Mouse (Mus musculus) E14TG2a.4 (cell line): ENCODE measurements around the gene Spag6.

Experiments
- H3K27me3 ChIP-seq: 2 replicates; pipeline ENCODE4 v1.6.1; 2014; ENCODE audit warnings: low read length, control low read depth; ENCODE audit not compliant: insufficient read depth
- H3K36me3 ChIP-seq: 2 replicates; pipeline ENCODE4 v1.6.1; 2014; ENCODE audit warnings: low read length, control low read depth; ENCODE audit not compliant: insufficient read depth
- H3K4me1 ChIP-seq: replicated peaks from 2 replicates; pipeline ENCODE4 v1.6.1; 2014; ENCODE audit warnings: low read depth, low read length, control low read depth
- H3K4me3 ChIP-seq: replicated peaks from 2 replicates; pipeline ENCODE4 v1.5.1; 2014; ENCODE audit warnings: mild to moderate bottlenecking, low read length
- H3K9me3 ChIP-seq: 2 replicates; pipeline ENCODE4 v1.6.1; 2014; ENCODE audit warnings: low read length, control low read depth
- CTCF ChIP-seq: conservative IDR thresholded peaks from 2 replicates; pipeline ENCODE4 v1.5.1; 2014; ENCODE audit warnings: low read length
- NANOG ChIP-seq: IDR thresholded peaks from 2 replicates; pipeline ENCODE4 v1.6.1; 2014; ENCODE audit warnings: borderline replicate concordance, low read length, mixed read lengths
- POU5F1 ChIP-seq: IDR thresholded peaks from 2 replicates; pipeline ENCODE4 v1.6.1; 2014; ENCODE audit warnings: low read length, borderline replicate concordance

Spag6 gene

DNA sequence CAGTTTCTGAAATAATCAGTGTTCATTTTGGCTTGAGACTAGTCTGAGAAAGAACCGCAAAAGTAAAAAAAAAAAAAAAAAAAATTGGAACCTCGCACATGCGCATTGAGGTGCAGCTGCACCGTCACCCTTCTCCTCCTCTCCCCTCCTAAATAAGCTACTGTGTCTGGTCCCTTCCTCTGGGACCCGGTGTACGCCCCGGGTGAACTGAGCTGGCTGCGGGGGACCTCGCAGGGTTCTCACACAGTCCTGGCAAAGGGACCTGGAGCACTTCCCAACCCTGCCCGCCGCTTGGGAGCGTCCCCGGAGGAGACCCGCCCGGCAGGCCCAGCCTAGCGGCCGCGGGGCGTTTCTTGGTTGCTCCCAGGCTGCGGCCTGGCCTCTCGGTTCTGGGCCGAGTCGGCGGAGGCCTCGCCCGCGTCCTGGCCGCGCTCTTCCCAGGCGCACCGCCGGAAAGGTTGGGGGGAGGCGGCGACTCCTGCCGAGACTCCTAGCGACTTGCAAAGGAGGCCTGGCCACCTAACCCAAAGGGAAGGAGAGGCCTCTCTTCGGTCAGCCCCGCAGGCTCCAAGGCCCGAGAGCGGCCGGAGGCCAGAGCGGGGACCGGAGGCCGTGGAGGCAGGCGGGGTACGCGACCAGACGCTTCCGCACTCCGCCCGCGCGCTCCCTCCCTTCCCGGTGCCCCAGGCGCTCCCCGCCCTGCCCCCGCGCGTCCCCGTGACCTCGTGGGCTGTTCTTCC is at the start of gene Spag6:
Spag6 (plus strand) TSS at position 162 of the 740 bp plus-strand sequence.
- TF ChIP-seq CTCF (no peak), POU5F1 (no peak), NANOG (no peak)
- Histone ChIP-seq H3K4me3 (peak within 1 kb of the TSS; percentile 81), H3K4me1 (peaks cover 22% of the 10 kb centered on the region), H3K9me3 (no peaks in the 10 kb centered on the region), H3K36me3 (no peaks in the 10 kb centered on the region), H3K27me3 (peaks cover 82% of the 10 kb centered on the region)

DNA sequence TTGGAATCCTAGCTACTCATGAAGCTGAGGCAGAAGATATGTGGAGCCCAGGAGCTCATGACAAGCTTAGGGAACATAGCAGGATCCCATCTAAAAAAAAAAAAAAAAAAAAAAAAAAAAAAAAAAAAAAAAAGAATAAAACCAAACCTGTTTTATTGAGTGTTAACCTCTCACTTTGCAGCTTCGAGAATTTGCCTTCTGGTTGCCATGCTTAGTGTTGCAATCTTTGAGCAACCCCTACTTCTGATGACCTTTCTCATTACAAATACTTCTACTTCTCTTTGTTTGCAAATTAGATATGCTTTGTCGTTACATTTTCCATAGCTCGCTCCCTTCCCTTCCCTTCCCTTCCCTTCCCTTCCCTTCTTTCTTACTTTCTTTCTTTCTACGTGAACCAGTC is 45.3 kb upstream of the Spag6 start:
- no peaks in the 10 kb centered on the region for H3K36me3 ChIP-seq
- peaks cover 21% of the 10 kb centered on the region for H3K27me3 ChIP-seq
- no peak overlapping the region for H3K4me3 ChIP-seq
- H3K9me3 ChIP-seq = no peaks in the 10 kb centered on the region
- TF ChIP-seq POU5F1 (no peak), CTCF (no peak), NANOG (no peak)
- H3K4me1 ChIP-seq = peaks cover 5% of the 10 kb centered on the region; the same call in 1 of the 2 replicates

DNA sequence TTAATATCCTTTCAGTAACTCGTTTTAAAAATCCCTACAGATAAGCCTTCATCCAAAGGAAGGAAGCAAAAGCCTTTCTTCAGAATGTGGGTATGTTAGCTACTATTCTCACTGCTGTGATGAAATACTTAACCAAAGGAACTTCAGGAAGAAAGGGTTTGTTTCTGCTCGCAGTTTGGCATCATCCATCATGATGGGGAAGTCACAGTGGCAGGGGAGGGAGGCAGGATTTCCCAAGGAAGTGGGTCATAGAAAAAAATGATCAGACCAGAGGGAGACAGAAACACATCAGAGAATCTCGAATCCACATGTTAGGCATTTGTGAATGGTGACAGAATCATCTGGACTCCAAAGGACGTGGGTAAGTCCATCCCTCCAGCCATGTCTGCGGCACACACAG is 39.0 kb upstream of the Spag6 start:
- H3K4me1 ChIP-seq = no peaks in the 10 kb centered on the region
- peaks cover 18% of the 10 kb centered on the region for H3K27me3 ChIP-seq
- H3K4me3 ChIP-seq = no peak overlapping the region
- no peaks in the 10 kb centered on the region for H3K9me3 ChIP-seq
- no peak for TF ChIP-seq POU5F1
- no peak for TF ChIP-seq CTCF
- TF ChIP-seq NANOG = no peak
- H3K36me3 ChIP-seq = no peaks in the 10 kb centered on the region

DNA sequence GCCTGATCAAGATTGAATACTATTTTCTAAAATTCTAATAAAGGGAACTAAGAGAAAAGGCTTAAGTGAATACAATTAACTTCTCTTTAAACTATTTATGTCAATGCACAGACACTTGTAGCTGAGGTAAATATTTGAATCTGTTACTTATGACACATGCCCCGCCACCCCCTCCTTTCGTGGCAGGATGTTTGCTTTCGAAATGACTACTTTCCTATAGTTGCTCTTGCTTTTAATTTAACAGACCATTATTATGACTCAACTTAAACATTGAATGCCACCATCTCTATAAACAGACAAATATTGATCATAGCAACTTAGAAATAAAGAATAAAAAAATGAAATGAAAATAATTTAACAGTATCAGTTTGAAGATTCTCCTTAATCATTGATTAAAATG is 29.8 kb upstream of the Spag6 start:
- Histone ChIP-seq H3K4me3 (no peak overlapping the region), H3K9me3 (no peaks in the 10 kb centered on the region), H3K27me3 (peaks cover 12% of the 10 kb centered on the region; the same call in 1 of the 2 replicates), H3K4me1 (no peaks in the 10 kb centered on the region), H3K36me3 (no peaks in the 10 kb centered on the region)
- TF ChIP-seq POU5F1 (no peak), CTCF (no peak), NANOG (no peak)

DNA sequence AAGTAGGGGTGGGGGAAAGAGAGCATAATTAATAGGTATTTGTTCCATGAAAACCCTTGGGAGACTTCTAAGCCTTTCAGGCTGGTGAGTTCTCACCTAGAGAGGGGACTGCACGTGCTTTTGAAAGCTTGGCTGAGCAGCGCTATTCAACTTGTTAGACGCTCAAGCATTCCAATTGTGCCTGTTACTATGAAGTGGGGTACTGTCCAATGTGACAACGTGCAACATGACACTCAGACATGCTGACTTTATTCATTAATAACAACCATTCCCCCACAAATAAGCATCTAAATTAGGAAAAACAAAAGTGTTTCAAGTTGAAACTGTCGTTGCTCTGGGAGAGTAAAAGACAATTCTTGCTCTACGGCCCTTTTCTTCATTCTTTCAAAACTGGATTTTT is 22.8 kb upstream of the Spag6 start:
- Histone ChIP-seq H3K4me3 (no peak overlapping the region), H3K36me3 (no peaks in the 10 kb centered on the region), H3K9me3 (no peaks in the 10 kb centered on the region), H3K27me3 (peaks cover 53% of the 10 kb centered on the region), H3K4me1 (peaks cover 20% of the 10 kb centered on the region)
- TF ChIP-seq CTCF = no peak
- TF ChIP-seq POU5F1 = no peak
- TF ChIP-seq NANOG = no peak

DNA sequence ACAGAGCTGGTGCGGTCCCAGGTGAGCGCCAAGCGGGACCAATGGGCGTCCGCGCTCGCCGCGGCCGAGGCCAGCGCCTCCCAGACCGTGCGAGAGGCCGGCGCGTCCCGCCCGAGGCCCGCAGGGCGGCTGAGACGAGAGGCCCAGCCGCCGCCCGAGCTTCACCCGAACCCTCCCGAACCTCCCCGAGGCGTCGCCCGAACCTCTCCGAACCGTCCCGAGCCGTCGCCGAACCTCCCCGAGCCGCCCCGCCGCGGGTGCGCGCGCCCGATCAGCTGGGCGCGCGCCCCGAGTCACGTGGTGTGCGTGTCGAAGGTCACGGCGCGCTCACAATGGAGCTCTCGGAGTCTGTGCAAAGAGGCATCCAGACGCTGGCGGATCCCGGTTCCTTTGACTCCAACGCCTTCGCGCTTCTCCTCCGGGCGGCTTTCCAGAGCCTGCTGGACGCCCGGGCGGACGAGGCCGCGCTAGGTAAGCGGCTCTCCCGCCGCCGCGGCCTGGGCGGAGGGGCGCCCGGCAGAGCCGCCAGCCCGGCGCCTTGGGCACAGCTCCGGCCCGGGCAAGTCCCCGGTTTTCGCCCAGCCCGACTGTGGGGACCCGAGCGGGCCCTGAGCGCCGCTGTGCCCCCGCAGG is 21.6 kb upstream of the Spag6 start, which contains the start of gene Commd3:
Commd3 (plus strand) TSS at position 252 of the 633 bp plus-strand sequence.
- Histone ChIP-seq H3K9me3 (no peaks in the 10 kb centered on the region), H3K36me3 (no peaks in the 10 kb centered on the region), H3K4me3 (peak within 1 kb of the TSS; percentile 85), H3K4me1 (peaks cover 21% of the 10 kb centered on the region), H3K27me3 (peaks cover 49% of the 10 kb centered on the region)
- TF ChIP-seq POU5F1 (no peak), CTCF (no peak), NANOG (no peak)

DNA sequence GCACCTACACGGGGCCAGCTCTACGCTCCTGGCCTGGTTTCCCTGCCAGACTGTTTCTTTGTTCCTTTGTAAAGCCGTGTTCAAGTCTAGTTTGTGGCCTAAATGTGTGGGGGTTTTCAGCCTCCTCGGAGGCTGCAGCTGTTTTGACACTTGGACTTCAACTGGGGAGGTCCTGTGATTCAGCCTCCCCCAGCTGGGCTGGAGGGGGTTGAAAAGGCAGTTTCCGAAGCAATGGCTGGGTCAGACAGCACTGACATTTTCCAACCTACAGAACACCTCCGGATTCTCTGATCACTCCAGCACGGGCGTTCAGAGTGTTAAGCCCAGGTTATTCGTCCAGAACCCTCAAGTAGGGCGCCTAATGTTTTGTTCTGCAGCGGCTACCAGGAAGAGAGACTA is 21.1 kb upstream of the Spag6 start:
- Histone ChIP-seq H3K36me3 (no peaks in the 10 kb centered on the region), H3K27me3 (peaks cover 48% of the 10 kb centered on the region), H3K4me1 (peaks cover 21% of the 10 kb centered on the region), H3K4me3 (peak overlapping the region; percentile 85), H3K9me3 (no peaks in the 10 kb centered on the region)
- no peak for TF ChIP-seq CTCF
- TF ChIP-seq POU5F1 = no peak
- TF ChIP-seq NANOG = no peak

DNA sequence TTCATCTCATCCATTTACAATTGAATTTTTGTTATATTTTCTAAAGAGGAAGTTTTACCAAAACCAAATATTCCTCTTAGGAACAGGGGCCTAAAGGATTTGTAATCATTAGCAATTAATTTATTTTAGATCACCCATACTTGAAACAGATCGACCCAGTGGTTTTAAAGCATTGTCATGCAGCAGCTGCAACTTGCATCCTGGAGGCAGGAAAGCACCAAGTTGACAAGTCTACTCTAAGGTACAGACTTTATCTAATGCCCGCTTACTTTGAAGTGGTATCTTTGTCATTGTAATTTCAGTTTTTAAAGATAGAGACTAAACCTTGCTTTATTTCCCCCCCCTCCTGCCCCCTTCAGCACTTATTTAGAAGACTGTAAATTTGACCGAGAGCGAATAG is 20.1 kb upstream of the Spag6 start:
- Histone ChIP-seq H3K9me3 (no peaks in the 10 kb centered on the region), H3K4me1 (peaks cover 28% of the 10 kb centered on the region), H3K4me3 (no peak overlapping the region), H3K27me3 (peaks cover 53% of the 10 kb centered on the region), H3K36me3 (no peaks in the 10 kb centered on the region)
- TF ChIP-seq NANOG = no peak
- no peak for TF ChIP-seq CTCF
- no peak for TF ChIP-seq POU5F1

DNA sequence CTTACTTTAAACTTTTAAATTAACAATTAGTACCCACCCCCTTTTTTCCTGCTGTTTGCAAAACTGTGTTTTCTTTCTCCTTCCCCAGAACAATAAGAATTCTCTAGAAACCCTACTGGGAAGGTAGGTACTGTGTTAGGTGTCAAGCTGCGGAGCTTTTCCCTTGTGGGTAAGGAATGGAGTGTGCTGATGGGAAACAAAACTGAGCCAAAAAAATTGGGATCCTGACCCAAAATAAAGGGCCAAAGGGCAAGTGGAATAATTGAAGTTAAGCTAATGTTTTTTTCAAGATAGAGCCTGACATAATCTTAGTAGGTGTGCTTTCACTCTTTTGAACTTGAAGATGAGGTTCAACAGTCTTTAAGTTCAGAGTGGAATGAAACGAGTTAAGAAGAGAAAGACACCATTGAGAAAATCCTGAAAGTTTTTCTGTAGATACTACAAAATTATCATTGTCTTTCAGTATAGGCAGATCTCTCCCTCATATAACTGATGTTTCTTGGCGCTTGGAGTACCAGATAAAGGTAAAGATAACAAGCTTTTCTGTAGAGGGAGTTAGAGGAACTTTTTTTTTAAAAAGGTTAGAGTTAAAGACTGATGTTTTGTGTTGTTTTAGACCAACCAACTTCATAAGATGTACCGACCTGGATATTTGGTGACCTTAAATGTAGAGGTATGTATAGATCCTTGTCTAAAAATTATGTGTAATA is 19.5 kb upstream of the Spag6 start:
- H3K36me3 ChIP-seq = no peaks in the 10 kb centered on the region
- peaks cover 28% of the 10 kb centered on the region for H3K4me1 ChIP-seq
- H3K9me3 ChIP-seq = no peaks in the 10 kb centered on the region
- H3K4me3 ChIP-seq = no peak overlapping the region
- TF ChIP-seq NANOG (no peak), POU5F1 (no peak), CTCF (no peak)
- H3K27me3 ChIP-seq = peaks cover 58% of the 10 kb centered on the region
